Mouse (Mus musculus): ENCODE measurements around the gene Zfp788. TPM values are rescaled to one million over a fixed set of nuclear protein-coding genes. Genes with fewer than 3 reads are reported as not detected.

Gene Zfp788
- total RNA-seq (2023), result 11.5 to 20.3 TPM (median 16.5 TPM) in 4 replicates

GRCm38 (mm10) chr7:41632409-41633220 is at the start of gene Zfp788:
Gene Zfp788 (plus strand): TSS chr7:41633203.

DNA sequence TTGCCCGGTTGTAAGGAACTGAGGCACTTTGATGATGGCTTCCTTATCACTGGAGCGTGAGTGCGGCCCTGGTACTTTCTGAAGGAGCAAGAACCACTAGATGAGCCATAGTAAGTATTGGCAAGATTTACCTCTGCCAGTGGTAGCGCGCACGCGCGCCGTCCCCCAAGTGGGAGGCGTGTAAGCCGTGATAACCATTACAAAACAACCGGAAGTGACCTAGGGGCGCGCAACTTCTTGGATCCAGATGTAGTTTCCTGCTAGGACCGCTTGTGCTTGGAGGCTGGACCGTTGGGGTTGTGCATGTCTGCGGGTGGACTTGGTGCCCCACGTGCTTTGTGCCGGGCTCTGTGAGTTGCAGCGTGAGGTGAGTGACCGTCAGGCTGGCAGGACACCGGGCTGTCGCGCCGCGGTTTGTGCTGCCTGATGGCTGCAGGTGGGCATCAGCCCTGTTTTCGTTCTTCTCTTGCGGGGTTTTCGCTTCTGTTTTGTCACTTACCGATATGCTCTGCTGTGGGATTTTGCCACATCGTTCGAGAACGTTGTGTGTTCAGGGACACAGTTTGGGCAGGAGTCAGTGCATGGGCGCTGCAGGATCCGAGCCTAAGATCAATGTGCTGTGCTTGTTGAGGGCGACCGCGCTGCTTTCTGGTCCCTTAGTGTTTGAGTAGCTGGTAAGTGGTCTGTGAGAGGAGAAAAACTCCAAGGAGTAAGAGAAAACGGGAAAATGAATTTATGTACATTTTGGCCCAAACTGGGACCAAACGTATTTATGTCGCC is 33.8 kb upstream of the Zfp788 start, which contains the start of gene 2610021A01Rik:
Gene 2610021A01Rik (plus strand): TSS at position 197 of the 780 bp plus-strand sequence.

Other genes starting within 250 kb of the Zfp788 start
- 14.7 to 19.4 TPM (median 15.7 TPM) in 4 replicates for gene AI987944, start 239.8 kb upstream of the Zfp788 start, total RNA-seq (2023)
- 0.09 to 0.16 TPM (median 0.12 TPM) in 3 of 4 replicates, not detected in the other for gene Vmn2r57, start 184.5 kb upstream of the Zfp788 start, total RNA-seq (2023)
- 0.21 to 0.58 TPM (median 0.36 TPM) in 4 replicates for gene Gm20449, start 133.8 kb upstream of the Zfp788 start, total RNA-seq (2023)
- gene AW146154, start 133.3 kb upstream of the Zfp788 start, total RNA-seq (2023), result 7.1 to 8.7 TPM (median 7.8 TPM) in 4 replicates
- not detected in 4 replicates for gene Gm6871, start 59.5 kb upstream of the Zfp788 start, total RNA-seq (2023)
- 25.5 to 36.6 TPM (median 29.9 TPM) in 4 replicates for gene 2610021A01Rik, start 34.0 kb upstream of the Zfp788 start, total RNA-seq (2023)
- gene Vmn2r58, start 239.5 kb downstream of the Zfp788 start, total RNA-seq (2023), result not detected in 4 replicates